Mouse (Mus musculus) natural killer cell, adult 2 months (primary cell): ENCODE results near the gene Bend6.
"Not testable (repeated sequence)": the region's sequence is repeated elsewhere in the genome, so short reads cannot be mapped to it uniquely, and the experiment has no call there.

Experiments used
- DNase-seq, 2 experiments: peaks; one replicate each; pipeline ENCODE4 v3.0.0; 2022; ENCODE audit warnings: low spot score in 2 of 2

Gene Bend6

DNA sequence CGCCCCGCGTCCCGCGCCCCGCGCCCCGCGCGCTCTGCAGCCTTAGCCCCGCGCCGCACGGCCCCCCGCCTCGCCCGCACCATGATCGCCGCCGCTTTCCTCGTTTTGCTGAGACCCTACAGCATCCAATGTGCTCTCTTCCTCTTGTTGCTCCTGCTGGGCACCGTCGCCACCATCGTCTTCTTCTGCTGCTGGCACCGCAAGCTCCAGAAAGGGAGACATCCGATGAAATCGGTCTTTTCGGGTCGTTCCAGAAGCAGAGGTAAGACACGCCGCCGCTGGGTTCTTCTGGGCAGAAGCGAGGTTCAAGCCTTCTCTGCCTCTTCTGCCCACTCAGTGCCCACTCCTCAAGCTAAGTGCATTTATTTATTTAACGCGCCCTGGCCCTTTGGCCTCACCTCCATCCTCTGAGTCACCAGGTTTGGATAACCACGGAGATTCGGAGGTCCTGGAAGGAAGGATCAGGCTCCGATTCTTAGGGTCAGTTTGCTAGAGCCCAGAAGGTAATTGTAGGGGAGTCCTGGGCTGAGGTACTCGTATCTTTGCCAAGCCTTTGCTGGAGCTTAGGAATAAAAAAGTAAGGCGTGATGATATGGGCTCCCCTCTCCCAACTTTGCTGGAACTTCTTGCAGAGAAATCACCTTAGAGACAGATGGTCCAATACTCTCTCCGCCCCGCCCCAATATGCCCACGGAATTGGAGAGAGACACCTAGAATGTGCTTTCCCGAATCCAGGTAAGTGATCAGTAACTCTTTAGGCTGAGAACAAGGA lies 761 bp upstream of the Bend6 start, which contains the start of gene Dst:
Dst (plus strand) TSS at position 35 of the 772 bp plus-strand sequence.
- DNase-seq, result no peak

- DNase-seq, result no peak
These were observed 689 bp downstream of the Bend6 start for GRCm38 (mm10) chr1:33906927-33907326.

- DNase-seq, result no peak
These were observed 1.4 kb downstream of the Bend6 start for GRCm38 (mm10) chr1:33906216-33906615.

- DNase-seq, result no peak
These were observed 4.0 kb downstream of the Bend6 start for GRCm38 (mm10) chr1:33903587-33903986.

- no peak for DNase-seq
These were observed 7.4 kb downstream of the Bend6 start for GRCm38 (mm10) chr1:33900175-33900574.

DNA sequence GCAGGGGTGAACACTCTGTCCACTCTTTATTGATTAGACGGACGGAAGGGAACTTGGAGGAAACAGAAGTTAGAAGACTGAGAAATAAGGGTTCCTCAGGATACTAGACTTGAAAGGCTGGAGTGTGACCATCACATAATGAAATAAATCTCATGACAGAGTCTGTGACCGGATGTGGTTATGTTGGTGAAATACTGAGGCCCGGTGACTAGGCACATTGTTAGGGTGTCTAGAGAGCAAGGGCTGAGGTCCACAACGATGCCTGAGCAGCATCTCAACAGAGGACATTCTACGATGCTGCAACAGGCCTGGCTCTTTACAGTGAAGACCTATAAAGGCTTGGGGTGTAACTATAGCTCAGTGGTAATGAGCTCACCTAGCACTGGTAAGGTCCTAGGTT lies 9.2 kb downstream of the Bend6 start:
- DNase-seq, result peak in 1 of 2 experiments; percentile 21

DNA sequence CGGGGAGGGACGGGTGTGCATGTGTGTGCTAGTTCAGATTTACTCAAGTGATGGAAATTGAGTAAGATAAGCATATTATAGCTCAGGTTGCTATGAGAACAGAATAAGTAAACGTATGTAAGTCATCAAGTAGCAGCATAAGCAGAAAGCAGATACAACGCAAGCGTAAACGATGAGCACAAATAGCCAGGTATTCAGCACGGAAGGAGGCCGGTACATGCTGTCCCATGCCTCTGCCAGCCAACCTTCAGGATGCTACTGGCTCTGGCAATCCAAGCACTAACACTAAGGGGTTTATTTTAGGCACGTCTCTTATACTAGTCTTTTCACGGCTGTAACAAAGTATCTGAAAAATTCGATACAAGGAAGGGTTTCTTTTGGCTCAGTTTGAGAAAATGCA lies 10.2 kb downstream of the Bend6 start:
- DNase-seq, result no peak

DNA sequence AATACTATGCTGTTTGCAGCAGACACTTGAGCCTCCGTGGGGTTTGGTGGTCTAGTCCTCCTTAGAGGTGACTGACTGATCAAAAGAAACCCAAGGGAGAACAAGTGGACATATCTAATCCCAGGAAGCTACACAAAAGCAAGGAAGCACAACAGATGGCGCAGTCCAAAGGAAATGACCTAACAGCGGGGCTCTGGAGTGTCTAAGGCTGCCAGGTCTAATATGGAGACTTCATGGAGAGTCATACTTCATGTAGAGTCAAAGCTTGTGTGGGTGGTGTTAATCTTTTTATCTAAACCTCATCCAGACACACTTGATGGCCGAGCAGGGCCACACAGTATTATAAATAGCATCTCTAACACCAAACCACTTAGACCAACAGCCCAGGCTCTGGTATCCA lies 10.9 kb downstream of the Bend6 start:
- no peak for DNase-seq

GRCm38 (mm10) chr1:33896116-33896515 lies 11.5 kb downstream of the Bend6 start:
- DNase-seq, result no peak

- DNase-seq, result peak; percentile 27 to 39
These were observed 14.8 kb downstream of the Bend6 start for GRCm38 (mm10) chr1:33892784-33893183.

- DNase-seq, result peak; percentile 75 to 80
These were observed 24.3 kb downstream of the Bend6 start for GRCm38 (mm10) chr1:33883102-33883839.

DNA sequence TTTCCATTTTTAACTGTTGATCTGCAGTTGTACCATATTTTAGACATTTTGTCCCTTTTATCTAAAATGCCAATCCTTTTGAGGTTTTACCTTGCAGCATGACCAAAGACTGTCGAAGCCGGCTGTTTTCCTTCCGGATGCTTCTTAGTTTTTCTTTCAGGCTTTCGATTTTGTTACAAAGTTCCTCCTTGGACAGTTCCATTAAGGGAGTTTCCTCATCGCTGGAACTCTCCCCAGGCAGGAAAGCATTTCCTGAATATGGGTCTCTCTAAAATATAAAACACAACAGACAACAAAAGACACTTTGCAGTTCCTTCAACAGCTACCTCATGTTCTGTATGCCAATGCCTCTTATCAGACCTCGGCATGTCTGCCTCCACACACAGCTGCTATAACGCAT lies 29.4 kb downstream of the Bend6 start:
- DNase-seq, result no peak

GRCm38 (mm10) chr1:33876416-33876815 lies 31.2 kb downstream of the Bend6 start:
- DNase-seq, result no peak

DNA sequence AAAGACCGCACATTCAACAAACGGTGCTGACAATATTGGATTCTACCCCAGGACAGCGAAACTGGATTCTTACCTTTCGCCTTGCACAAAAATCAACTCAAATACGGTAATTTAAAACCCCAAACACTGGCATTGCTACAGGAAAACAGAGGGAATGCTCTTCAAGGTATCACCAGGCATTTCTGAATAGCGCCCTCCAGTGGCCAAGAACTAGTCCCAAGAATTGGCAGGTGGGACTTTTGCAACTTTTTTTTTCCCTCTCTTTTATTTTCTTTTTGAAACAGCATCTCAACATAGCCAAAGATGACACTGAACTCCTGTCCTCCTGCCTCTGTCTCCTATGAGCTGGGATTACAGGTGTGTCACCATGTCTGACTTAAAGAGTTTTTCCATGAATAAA lies 31.9 kb downstream of the Bend6 start:
- DNase-seq, result peak; percentile 12

DNA sequence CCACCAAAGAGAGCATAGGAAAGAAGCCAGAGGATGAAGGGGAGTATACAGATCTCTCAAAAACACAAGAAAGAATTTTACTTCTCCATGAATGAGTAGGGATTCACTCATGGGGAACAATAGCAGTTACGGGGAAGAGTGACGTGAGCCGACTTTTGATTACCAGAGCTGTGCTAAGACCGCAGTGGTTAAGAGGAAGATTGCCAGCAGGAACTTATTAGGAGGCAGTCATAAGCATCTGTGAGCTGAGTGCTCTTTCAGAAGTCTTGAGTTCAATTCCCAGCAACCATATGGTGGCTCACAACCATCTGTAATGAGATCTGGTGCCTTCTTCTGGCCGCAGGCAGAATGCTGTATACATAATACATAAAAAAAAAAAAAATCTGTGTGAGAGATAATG lies 34.1 kb downstream of the Bend6 start:
- DNase-seq, result no peak

- no peak for DNase-seq
These were observed 38.2 kb downstream of the Bend6 start for GRCm38 (mm10) chr1:33869437-33869836.

- no peak for DNase-seq
These were observed 38.6 kb downstream of the Bend6 start for GRCm38 (mm10) chr1:33869031-33869430.

DNA sequence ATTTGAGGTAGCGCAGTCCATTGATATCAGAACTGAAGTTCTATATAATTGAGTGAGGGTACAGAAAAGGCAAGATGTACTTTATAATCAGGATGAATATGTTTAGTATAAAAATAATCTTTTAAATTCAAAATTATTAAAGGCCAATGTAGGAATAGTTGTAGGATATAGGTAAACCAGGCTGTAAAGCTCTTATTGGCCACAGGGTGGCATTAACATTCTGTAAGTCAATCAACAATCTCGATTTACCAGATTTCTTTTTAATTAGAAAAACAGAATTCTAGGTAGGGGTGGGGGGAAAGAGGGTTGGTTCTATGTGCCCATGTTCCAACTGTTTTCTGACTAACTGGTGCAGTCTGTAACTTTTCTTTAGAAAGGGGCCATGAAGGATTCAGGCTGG lies 60.8 kb downstream of the Bend6 start:
- no peak for DNase-seq

GRCm38 (mm10) chr1:33843823-33844222 lies 63.8 kb downstream of the Bend6 start:
- no peak for DNase-seq

DNA sequence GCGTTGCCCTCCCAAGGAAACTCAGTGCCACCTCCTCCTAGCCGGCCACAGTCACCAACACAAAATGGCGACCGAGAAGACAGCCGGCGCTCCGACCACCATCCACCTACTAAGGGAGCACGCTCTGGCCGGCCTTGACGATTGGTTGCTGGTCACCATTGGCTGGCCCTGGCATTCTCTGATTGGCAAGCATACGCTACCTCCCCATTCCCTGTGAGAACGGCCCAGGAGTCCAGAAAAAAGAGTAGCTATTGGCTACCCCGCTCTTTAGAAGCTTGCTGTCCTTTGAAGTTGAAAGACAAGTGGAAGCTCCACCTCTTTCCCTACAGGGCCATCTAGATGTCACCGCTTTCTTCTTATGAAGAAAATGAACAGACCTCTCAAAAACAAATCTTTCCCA lies 68.7 kb downstream of the Bend6 start:
- DNase-seq, result not testable (repeated sequence)

- no peak for DNase-seq
These were observed 77.0 kb downstream of the Bend6 start for GRCm38 (mm10) chr1:33830586-33830985.

GRCm38 (mm10) chr1:33817931-33818330 lies 89.7 kb downstream of the Bend6 start:
- no peak for DNase-seq
